Mouse (Mus musculus): Measurements from ENCODE around the gene Hist1h3d. TPM values are rescaled to one million over a fixed set of nuclear protein-coding genes. Genes with fewer than 3 reads are reported as not detected.
A peak's percentile ranks its signal among the peaks of the same experiment; 100 is the strongest.

Gene Hist1h3d
- 1.5 to 3.3 TPM (median 2.1 TPM) in 3 replicates for total RNA-seq (2017)

- peak; percentile 78 for ATAC-seq (replicated peaks; ENCODE audit: insufficient number of reproducible peaks, low FRiP score, low TSS enrichment, poor library complexity, severe bottlenecking)
Measured at GRCm38 (mm10) chr13:23575271-23575851, at the start of gene Hist1h3d. Hist1h3d (plus strand) TSS chr13:23575763.

GRCm38 (mm10) chr13:23525901-23526300 lies 49.7 kb upstream of the Hist1h3d start:
- ATAC-seq (replicated peaks; ENCODE audit: insufficient number of reproducible peaks, low FRiP score, low TSS enrichment, poor library complexity, severe bottlenecking): no peak

GRCm38 (mm10) chr13:23526312-23526711 lies 49.3 kb upstream of the Hist1h3d start:
- ATAC-seq (replicated peaks; ENCODE audit: insufficient number of reproducible peaks, low FRiP score, low TSS enrichment, poor library complexity, severe bottlenecking): peak; percentile 48; the same call in 1 of the 2 replicates

GRCm38 (mm10) chr13:23529005-23529404 lies 46.6 kb upstream of the Hist1h3d start:
- no peak for ATAC-seq (replicated peaks; ENCODE audit: insufficient number of reproducible peaks, low FRiP score, low TSS enrichment, poor library complexity, severe bottlenecking)

GRCm38 (mm10) chr13:23529480-23530165 lies 45.9 kb upstream of the Hist1h3d start:
- no peak for ATAC-seq (replicated peaks; ENCODE audit: insufficient number of reproducible peaks, low FRiP score, low TSS enrichment, poor library complexity, severe bottlenecking)

- no peak for ATAC-seq (replicated peaks; ENCODE audit: insufficient number of reproducible peaks, low FRiP score, low TSS enrichment, poor library complexity, severe bottlenecking)
Measured at GRCm38 (mm10) chr13:23530181-23530900, 45.2 kb upstream of the Hist1h3d start.

GRCm38 (mm10) chr13:23530901-23531875 lies 44.4 kb upstream of the Hist1h3d start, which contains the start of gene Hist1h4h:
Hist1h4h (plus strand) TSS chr13:23531050.
- peak; percentile 80 for ATAC-seq (replicated peaks; ENCODE audit: insufficient number of reproducible peaks, low FRiP score, low TSS enrichment, poor library complexity, severe bottlenecking)

- ATAC-seq (replicated peaks; ENCODE audit: insufficient number of reproducible peaks, low FRiP score, low TSS enrichment, poor library complexity, severe bottlenecking): no peak
Measured at GRCm38 (mm10) chr13:23532262-23533075, 43.1 kb upstream of the Hist1h3d start.

GRCm38 (mm10) chr13:23533560-23534367 lies 41.8 kb upstream of the Hist1h3d start, which contains the start of gene Hist1h2af:
Hist1h2af (plus strand) TSS chr13:23533906.
- peak; percentile 49 for ATAC-seq (replicated peaks; ENCODE audit: insufficient number of reproducible peaks, low FRiP score, low TSS enrichment, poor library complexity, severe bottlenecking)

GRCm38 (mm10) chr13:23534368-23535131 lies 41.0 kb upstream of the Hist1h3d start:
- ATAC-seq (replicated peaks; ENCODE audit: insufficient number of reproducible peaks, low FRiP score, low TSS enrichment, poor library complexity, severe bottlenecking): no peak

GRCm38 (mm10) chr13:23535137-23536075 lies 40.2 kb upstream of the Hist1h3d start, which contains the start of gene Hist1h3g:
Hist1h3g (plus strand) TSS chr13:23535422.
- peak; percentile 79 for ATAC-seq (replicated peaks; ENCODE audit: insufficient number of reproducible peaks, low FRiP score, low TSS enrichment, poor library complexity, severe bottlenecking)

GRCm38 (mm10) chr13:23536076-23536822 lies 39.3 kb upstream of the Hist1h3d start:
- no peak for ATAC-seq (replicated peaks; ENCODE audit: insufficient number of reproducible peaks, low FRiP score, low TSS enrichment, poor library complexity, severe bottlenecking)

GRCm38 (mm10) chr13:23537006-23537710 lies 38.4 kb upstream of the Hist1h3d start:
- ATAC-seq (replicated peaks; ENCODE audit: insufficient number of reproducible peaks, low FRiP score, low TSS enrichment, poor library complexity, severe bottlenecking): no peak

GRCm38 (mm10) chr13:23538249-23538648 lies 37.3 kb upstream of the Hist1h3d start:
- 0 out of 2 replicates have a peak, but pooled peaks have one; percentile 28 for ATAC-seq (replicated peaks; ENCODE audit: insufficient number of reproducible peaks, low FRiP score, low TSS enrichment, poor library complexity, severe bottlenecking)

Measured in monocyte, adult 5-6 weeks (primary cell).